Mouse (Mus musculus): ENCODE results near the gene Mast4.

- TF ChIP-seq CTCF (IDR thresholded peaks at IDR 0.05; ENCODE audit: low read depth, low read length) (no peak), TAL1 (conservative IDR thresholded peaks at IDR 0.05; ENCODE audit: low read depth, low read length) (no peak), POLR2AphosphoS5 (IDR thresholded peaks at IDR 0.05; ENCODE audit: insufficient replicate concordance, low read depth, low read length) (no peak), GATA1 (IDR thresholded peaks at IDR 0.05; ENCODE audit: borderline replicate concordance, low read length) (no peak)
These were observed 81.2 kb downstream of the Mast4 start for GRCm38 (mm10) chr13:103253077-103253476.

Measured in G1E (cell line).